Mouse (Mus musculus): ENCODE results near the gene Shc4. TPM values are rescaled to one million over a fixed set of nuclear protein-coding genes. Genes with fewer than 3 reads are reported as not detected.

The Shc4 gene
- polyA plus RNA-seq, 1 experiment from 2014 or later, result 1.7 TPM

- H3K9ac ChIP-seq (replicated peaks), result peak overlapping the region; percentile 68
- under 1% methylated on average over 18 of the region's 18 CpGs for WGBS
- peaks cover 44% of the 10 kb centered on the region for H3K27me3 ChIP-seq
- no peak overlapping the region for H3K27ac ChIP-seq
- no peak; the same call in 1 of the 2 replicates for ATAC-seq
- no peaks in the 10 kb centered on the region for H3K36me3 ChIP-seq
- H3K4me1 ChIP-seq (replicated peaks), result peaks cover 22% of the 10 kb centered on the region
- H3K4me2 ChIP-seq (replicated peaks), result peak overlapping the region; percentile 97
- peak overlapping the region; percentile 52 for H3K4me3 ChIP-seq (replicated peaks)
- H3K9me3 ChIP-seq, result no peaks in the 10 kb centered on the region
These were observed 901 bp downstream of the Shc4 start for GRCm38 (mm10) chr2:125723086-125723407.

DNA sequence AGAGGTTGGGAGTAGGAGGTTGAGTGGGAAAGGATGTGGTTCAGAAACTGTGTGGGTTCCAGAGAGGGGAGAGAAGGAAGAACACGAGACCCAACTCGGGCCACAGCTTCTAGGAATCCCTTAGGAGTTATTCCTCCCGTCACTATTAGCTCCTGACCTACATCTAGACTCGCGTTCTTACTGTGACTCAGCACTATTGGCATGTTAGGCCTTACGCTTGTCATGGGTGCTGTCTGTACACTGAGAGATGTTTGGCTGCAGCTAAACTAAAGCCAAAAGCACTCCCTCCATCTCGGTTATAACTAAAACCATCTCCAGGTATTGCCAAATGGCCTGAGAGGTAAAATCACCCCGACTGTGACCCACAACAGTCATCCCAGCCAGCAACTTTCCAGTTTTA, 7.3 kb downstream of the Shc4 start:
- no peak overlapping the region for H3K4me3 ChIP-seq (replicated peaks)
- H3K27ac ChIP-seq, result no peak overlapping the region
- H3K4me1 ChIP-seq (replicated peaks), result no peaks in the 10 kb centered on the region
- H3K36me3 ChIP-seq, result no peaks in the 10 kb centered on the region
- H3K9me3 ChIP-seq, result no peaks in the 10 kb centered on the region
- no peak overlapping the region for H3K4me2 ChIP-seq (replicated peaks)
- peaks cover 9% of the 10 kb centered on the region for H3K27me3 ChIP-seq
- 87% methylated on average over 8 of the region's 8 CpGs for WGBS
- H3K9ac ChIP-seq (replicated peaks), result no peak overlapping the region
- ATAC-seq, result no peak

- no peak for ATAC-seq
- H3K4me3 ChIP-seq (replicated peaks), result no peak overlapping the region
- H3K4me1 ChIP-seq (replicated peaks), result peaks cover 21% of the 10 kb centered on the region
- H3K27me3 ChIP-seq, result no peaks in the 10 kb centered on the region
- H3K27ac ChIP-seq, result no peak overlapping the region
- 72% methylated on average over 5 of the region's 5 CpGs for WGBS
- H3K4me2 ChIP-seq (replicated peaks), result no peak overlapping the region
- no peak overlapping the region for H3K9ac ChIP-seq (replicated peaks)
- no peaks in the 10 kb centered on the region for H3K9me3 ChIP-seq
- no peaks in the 10 kb centered on the region for H3K36me3 ChIP-seq
These were observed 17.4 kb downstream of the Shc4 start for GRCm38 (mm10) chr2:125706510-125706921.

DNA sequence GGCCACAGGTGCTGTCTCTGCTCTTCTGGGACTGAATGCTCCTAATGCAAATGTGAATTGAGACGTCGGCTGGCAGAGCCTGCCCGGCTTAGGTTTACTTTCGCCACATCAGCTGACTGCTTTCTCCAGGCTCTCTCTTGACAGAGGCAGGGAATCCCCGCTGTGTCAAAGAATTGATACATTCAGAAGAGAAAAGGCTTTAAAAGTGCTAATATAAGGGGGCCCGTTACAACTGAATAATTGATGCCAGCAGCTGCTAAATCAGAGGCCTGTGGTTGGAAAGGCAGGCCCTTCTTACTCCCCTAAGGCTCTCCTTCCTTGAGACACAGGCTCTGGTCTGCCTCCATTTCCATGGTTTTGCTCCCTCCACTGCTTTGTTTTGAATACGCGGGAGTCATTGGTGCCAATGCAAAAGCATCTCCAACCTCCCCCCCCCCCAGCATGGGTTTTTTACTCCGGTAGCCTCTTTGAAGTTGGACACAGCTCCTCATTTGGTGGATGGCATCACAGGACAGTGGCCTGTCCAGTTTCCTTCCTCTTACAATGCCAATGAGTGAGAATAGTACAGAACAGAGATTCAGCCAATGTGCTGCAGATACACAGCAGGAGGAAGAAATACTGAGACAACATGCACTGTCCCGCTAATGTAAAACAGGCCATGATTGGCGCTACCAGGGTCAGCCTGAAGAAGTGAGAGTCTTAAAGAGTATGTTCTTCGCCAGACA, 18.9 kb downstream of the Shc4 start:
- WGBS, result 24% methylated on average over 12 of the region's 12 CpGs
- no peak overlapping the region for H3K9ac ChIP-seq (replicated peaks)

DNA sequence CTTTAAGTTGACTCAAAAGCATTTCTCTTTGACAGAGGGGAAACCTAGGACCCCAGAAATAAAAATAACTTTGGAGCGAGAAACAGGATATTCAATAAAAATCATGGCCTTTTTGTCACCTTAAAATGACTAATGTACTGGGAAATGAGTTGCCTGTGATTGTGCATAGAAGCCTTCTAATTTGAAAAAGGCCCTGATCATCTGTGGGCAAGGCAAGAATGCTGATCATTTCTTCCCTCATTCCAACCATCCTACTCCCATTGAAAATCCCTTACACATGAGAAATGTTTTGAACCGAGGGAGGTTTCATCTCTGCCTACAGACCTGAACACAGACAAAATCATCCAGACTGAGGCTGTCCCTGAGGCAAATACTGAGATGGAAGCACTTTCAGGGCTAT, 21.1 kb downstream of the Shc4 start:
- H3K4me2 ChIP-seq (replicated peaks), result no peak overlapping the region
- H3K36me3 ChIP-seq, result no peaks in the 10 kb centered on the region
- H3K4me3 ChIP-seq (replicated peaks), result no peak overlapping the region
- H3K4me1 ChIP-seq (replicated peaks), result peaks cover 21% of the 10 kb centered on the region
- H3K9ac ChIP-seq (replicated peaks), result no peak overlapping the region
- WGBS, result 80% methylated on average over 2 of the region's 2 CpGs
- no peaks in the 10 kb centered on the region for H3K27me3 ChIP-seq
- H3K9me3 ChIP-seq, result no peaks in the 10 kb centered on the region
- H3K27ac ChIP-seq, result no peak overlapping the region
- ATAC-seq, result no peak

More for the DNA sequence above, 18.9 kb downstream of the Shc4 start:
- Histone ChIP-seq H3K9me3 (no peaks in the 10 kb centered on the region), H3K27ac (peak overlapping the region; percentile 77), H3K27me3 (no peaks in the 10 kb centered on the region), H3K4me2 (replicated peaks) (no peak overlapping the region; the same call in 1 of the 2 replicates), H3K4me3 (replicated peaks) (no peak overlapping the region), H3K4me1 (replicated peaks) (peaks cover 21% of the 10 kb centered on the region), H3K36me3 (no peaks in the 10 kb centered on the region)
- peak; percentile 94 for ATAC-seq

GRCm38 (mm10) chr2:125701606-125702005, 22.3 kb downstream of the Shc4 start:
- no peak overlapping the region for H3K27ac ChIP-seq
- no peak overlapping the region for H3K4me2 ChIP-seq (replicated peaks)
- no peaks in the 10 kb centered on the region for H3K9me3 ChIP-seq
- no peaks in the 10 kb centered on the region for H3K36me3 ChIP-seq
- H3K9ac ChIP-seq (replicated peaks), result no peak overlapping the region
- WGBS, result 82% methylated on average over 2 of the region's 2 CpGs
- ATAC-seq, result no peak
- H3K4me3 ChIP-seq (replicated peaks), result no peak overlapping the region
- peaks cover 20% of the 10 kb centered on the region for H3K4me1 ChIP-seq (replicated peaks)
- H3K27me3 ChIP-seq, result no peaks in the 10 kb centered on the region

GRCm38 (mm10) chr2:125696219-125696618, 27.7 kb downstream of the Shc4 start:
- H3K27me3 ChIP-seq, result no peaks in the 10 kb centered on the region
- H3K27ac ChIP-seq, result no peak overlapping the region
- H3K4me1 ChIP-seq (replicated peaks), result no peaks in the 10 kb centered on the region
- 68% methylated on average over 2 of the region's 2 CpGs for WGBS
- no peaks in the 10 kb centered on the region for H3K9me3 ChIP-seq
- no peak for ATAC-seq
- H3K36me3 ChIP-seq, result no peaks in the 10 kb centered on the region
- no peak overlapping the region for H3K4me3 ChIP-seq (replicated peaks)
- H3K9ac ChIP-seq (replicated peaks), result no peak overlapping the region
- H3K4me2 ChIP-seq (replicated peaks), result no peak overlapping the region

DNA sequence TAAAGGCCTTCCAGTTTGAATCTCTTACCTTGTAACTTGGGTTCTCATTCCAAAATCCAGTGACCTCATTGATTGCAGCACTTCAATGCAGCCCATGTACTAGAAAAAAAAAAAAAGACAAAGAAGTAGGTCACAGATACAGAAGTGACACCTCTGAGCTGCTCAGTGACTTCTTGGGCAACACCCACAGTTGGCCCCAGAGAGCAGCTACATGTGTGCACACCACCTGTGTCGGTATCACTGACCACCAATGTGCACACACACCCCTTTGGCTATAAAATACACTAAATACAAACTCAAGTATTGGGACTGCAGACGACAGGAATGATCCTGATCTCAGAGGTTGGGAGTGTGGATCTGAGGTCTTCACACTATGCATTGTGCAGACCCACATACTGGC, 29.1 kb downstream of the Shc4 start:
- no peak overlapping the region for H3K9ac ChIP-seq (replicated peaks)
- no peaks in the 10 kb centered on the region for H3K27me3 ChIP-seq
- no peak overlapping the region for H3K4me2 ChIP-seq (replicated peaks)
- WGBS, result 84% methylated on average over 2 of the region's 2 CpGs
- H3K9me3 ChIP-seq, result no peaks in the 10 kb centered on the region
- ATAC-seq, result no peak
- H3K36me3 ChIP-seq, result no peaks in the 10 kb centered on the region
- H3K27ac ChIP-seq, result no peak overlapping the region
- H3K4me3 ChIP-seq (replicated peaks), result no peak overlapping the region
- no peaks in the 10 kb centered on the region for H3K4me1 ChIP-seq (replicated peaks)

DNA sequence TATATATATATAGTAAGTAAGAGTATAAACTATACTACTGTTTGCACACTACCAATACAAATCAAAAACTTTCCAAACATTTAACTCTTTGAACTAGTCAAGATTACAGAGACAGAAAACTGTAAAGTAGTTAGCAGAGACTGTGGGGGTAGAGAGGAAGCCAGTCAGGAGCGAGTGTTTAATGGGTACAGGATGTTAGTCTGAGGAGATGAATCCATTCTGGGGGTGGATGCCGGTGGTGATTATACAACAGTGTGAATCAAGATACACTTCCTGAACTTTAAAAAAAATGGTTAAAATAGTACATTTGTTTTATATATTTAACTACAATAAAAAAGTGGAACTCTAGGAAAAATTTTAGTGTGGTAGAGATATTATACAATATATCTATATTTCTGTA, 31.9 kb downstream of the Shc4 start:
- Histone ChIP-seq H3K36me3 (no peaks in the 10 kb centered on the region), H3K4me2 (replicated peaks) (no peak overlapping the region), H3K9me3 (no peaks in the 10 kb centered on the region), H3K4me3 (replicated peaks) (no peak overlapping the region), H3K27ac (no peak overlapping the region), H3K27me3 (no peaks in the 10 kb centered on the region), H3K9ac (replicated peaks) (no peak overlapping the region), H3K4me1 (replicated peaks) (no peaks in the 10 kb centered on the region)
- no peak for ATAC-seq
- 93% methylated on average over 2 of the region's 2 CpGs for WGBS

DNA sequence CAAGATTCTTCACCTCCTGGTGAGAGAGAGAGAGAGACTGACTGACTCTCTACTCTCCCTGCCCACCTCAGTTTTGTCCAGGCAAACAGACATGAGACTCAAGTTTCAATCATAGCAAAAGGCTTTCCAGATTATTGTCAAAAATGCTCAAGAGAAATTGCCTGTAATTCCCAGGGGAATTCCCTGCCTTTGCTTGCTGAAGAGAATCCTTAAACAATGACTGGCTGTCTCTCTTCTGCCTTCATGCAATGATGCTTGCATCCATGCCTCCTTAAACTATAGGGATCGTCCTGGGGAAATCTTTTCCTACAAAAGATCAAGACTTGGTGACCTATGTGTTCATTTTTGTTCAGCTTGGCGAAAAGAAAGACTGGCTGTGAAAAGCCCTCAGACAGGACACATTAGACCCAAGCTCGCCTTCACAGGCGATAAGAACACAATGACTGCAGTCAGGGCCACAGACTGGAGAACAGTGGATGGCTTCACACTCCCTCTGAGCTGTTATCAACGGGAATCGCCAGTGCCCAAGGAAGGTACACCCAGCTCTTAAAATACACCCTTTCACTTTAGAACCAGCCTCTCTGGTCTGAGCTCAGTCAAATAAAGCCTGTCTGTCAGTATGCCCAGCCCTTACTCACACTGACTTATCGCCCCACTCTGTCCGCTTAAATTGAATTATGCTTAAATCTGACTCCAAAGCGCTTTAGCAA, 38.4 kb downstream of the Shc4 start:
- no peak overlapping the region for H3K4me2 ChIP-seq (replicated peaks)
- H3K27me3 ChIP-seq, result no peaks in the 10 kb centered on the region
- ATAC-seq, result no peak
- no peak overlapping the region for H3K27ac ChIP-seq
- no peak overlapping the region for H3K9ac ChIP-seq (replicated peaks)
- no peaks in the 10 kb centered on the region for H3K9me3 ChIP-seq
- H3K4me1 ChIP-seq (replicated peaks), result 0 out of 2 replicates have a peak, but pooled peaks cover 8% of the 10 kb centered on the region
- H3K36me3 ChIP-seq, result no peaks in the 10 kb centered on the region
- H3K4me3 ChIP-seq (replicated peaks), result no peak overlapping the region
- WGBS, result 55% methylated on average over 9 of the region's 9 CpGs

DNA sequence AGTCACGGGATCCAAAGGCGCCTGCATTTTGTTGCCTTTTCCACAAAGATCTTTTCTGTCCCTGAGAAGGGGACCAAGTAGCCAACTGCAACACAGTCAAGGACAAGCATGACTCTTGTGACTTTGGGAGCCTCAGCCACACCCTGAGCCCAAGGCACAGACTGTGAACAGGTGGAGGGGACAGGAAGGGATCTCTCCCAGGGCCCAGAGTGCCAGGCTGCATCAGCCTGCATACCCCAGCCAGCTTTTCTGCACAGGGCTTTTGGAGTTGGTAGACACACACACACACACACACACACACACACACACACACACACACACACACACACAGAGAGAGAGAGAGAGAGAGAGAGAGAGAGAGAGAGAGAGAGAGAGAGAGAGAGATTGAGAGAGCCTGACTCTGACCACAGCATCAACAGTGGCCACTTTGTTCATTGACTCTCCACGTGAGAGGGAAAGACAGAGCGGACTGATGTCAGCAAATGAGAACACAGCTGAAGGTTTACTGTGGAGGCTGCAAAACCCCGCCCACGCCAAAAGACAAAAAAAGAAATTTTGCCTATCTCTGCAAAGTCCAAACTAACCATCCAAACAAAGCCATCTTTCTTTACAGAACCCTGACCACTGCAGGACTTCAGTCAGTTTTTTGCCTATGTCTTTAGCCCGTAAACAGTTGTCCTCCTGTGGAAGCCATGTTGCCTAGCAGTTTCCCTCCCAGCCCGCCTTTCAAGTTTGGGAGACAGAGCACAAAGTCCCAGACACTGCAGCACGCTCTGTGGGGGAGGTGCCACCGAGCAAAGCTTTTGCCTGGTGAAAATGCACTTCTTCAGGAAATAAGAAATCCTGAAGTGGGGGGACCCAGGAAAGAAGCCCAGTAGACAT, 39.1 kb downstream of the Shc4 start:
- H3K4me2 ChIP-seq (replicated peaks), result no peak overlapping the region
- 64% methylated on average over 10 of the region's 10 CpGs for WGBS
- 0 out of 2 replicates have a peak, but pooled peaks cover 8% of the 10 kb centered on the region for H3K4me1 ChIP-seq (replicated peaks)
- H3K4me3 ChIP-seq (replicated peaks), result no peak overlapping the region
- H3K36me3 ChIP-seq, result no peaks in the 10 kb centered on the region
- ATAC-seq, result no peak
- H3K27me3 ChIP-seq, result no peaks in the 10 kb centered on the region
- no peak overlapping the region for H3K27ac ChIP-seq
- H3K9ac ChIP-seq (replicated peaks), result no peak overlapping the region
- H3K9me3 ChIP-seq, result no peaks in the 10 kb centered on the region

- no peaks in the 10 kb centered on the region for H3K9me3 ChIP-seq
- no peak overlapping the region for H3K9ac ChIP-seq (replicated peaks)
- 91% methylated on average over 7 of the region's 7 CpGs for WGBS
- H3K27ac ChIP-seq, result no peak overlapping the region
- ATAC-seq, result no peak
- H3K27me3 ChIP-seq, result no peaks in the 10 kb centered on the region
- H3K36me3 ChIP-seq, result no peaks in the 10 kb centered on the region
- H3K4me3 ChIP-seq (replicated peaks), result no peak overlapping the region
- H3K4me2 ChIP-seq (replicated peaks), result no peak overlapping the region
- H3K4me1 ChIP-seq (replicated peaks), result 0 out of 2 replicates have a peak, but pooled peaks cover 8% of the 10 kb centered on the region
These were observed 40.1 kb downstream of the Shc4 start for GRCm38 (mm10) chr2:125683895-125684294.

Measured in midbrain, embryonic 13.5 days (tissue).